Comparison of ENCODE assay signal across 10 mouse cellular contexts in genomic region chr5:98975877-98976672, GRCm38 (mm10).
DNase-seq lines count a peak whose midpoint lies in the region; ATAC-seq lines count a peak whose summit lies in the region.
"Had no signal": no experiment of that assay in that cellular context is flagged by ENCODE, and none has a peak within 500 bp of the region (broad histone marks: within the 10 kb centered on the region; RNA-seq: fewer than 3 reads in every experiment).

No protein-coding gene starts in this region.

- no peaks in the 10 kb centered on the region for H3K4me1 ChIP-seq in forebrain, embryonic 11.5 days (replicated peaks; ENCODE audit: control insufficient read depth, insufficient read depth, low read length)
- no peaks in the 10 kb centered on the region for H3K4me1 ChIP-seq in forebrain, embryonic 10.5 days
- H3K4me1 ChIP-seq in neural tube, embryonic 12.5 days: no peaks in the 10 kb centered on the region
- no peaks in the 10 kb centered on the region for H3K4me1 ChIP-seq in kidney, embryonic 16.5 days (ENCODE audit: insufficient read depth, low read length)
- H3K4me1 ChIP-seq: stomach, embryonic 15.5 days had no signal

- 82% methylated on average over 10 of the region's 10 CpGs for WGBS in forebrain, embryonic 11.5 days
- WGBS in forebrain, embryonic 10.5 days: 93% methylated on average over 10 of the region's 10 CpGs
- 65% methylated on average over 10 of the region's 10 CpGs for WGBS in neural tube, embryonic 12.5 days
- WGBS in kidney, embryonic 16.5 days: 78% methylated on average over 10 of the region's 10 CpGs

- H3K27me3 ChIP-seq in forebrain, embryonic 11.5 days (ENCODE audit: control insufficient read depth, insufficient read depth, low read length): no peaks in the 10 kb centered on the region
- H3K27me3 ChIP-seq in forebrain, embryonic 10.5 days (ENCODE audit: poor library complexity, severe bottlenecking): no peaks in the 10 kb centered on the region
- H3K27me3 ChIP-seq in neural tube, embryonic 12.5 days (replicated peaks): no peaks in the 10 kb centered on the region
- no peaks in the 10 kb centered on the region for H3K27me3 ChIP-seq in kidney, embryonic 16.5 days (ENCODE audit: insufficient read depth, low read length)
- H3K27me3 ChIP-seq: stomach, embryonic 15.5 days had no signal

- H3K9ac ChIP-seq in forebrain, embryonic 11.5 days (ENCODE audit: low read length): no peak overlapping the region
- no peak overlapping the region for H3K9ac ChIP-seq in neural tube, embryonic 12.5 days
- H3K9ac ChIP-seq in kidney, embryonic 16.5 days (replicated peaks; ENCODE audit: low read length): no peak overlapping the region
- H3K9ac ChIP-seq: stomach, embryonic 15.5 days had no signal

- H3K9me3 ChIP-seq in forebrain, embryonic 11.5 days (ENCODE audit: control insufficient read depth, low read length): no peaks in the 10 kb centered on the region
- no peaks in the 10 kb centered on the region for H3K9me3 ChIP-seq in forebrain, embryonic 10.5 days
- H3K9me3 ChIP-seq in neural tube, embryonic 12.5 days: no peaks in the 10 kb centered on the region
- no peaks in the 10 kb centered on the region for H3K9me3 ChIP-seq in kidney, embryonic 16.5 days (ENCODE audit: low read length)
- H3K9me3 ChIP-seq: stomach, embryonic 15.5 days had no signal

- H3K4me2 ChIP-seq in forebrain, embryonic 11.5 days (ENCODE audit: low read depth, low read length, severe bottlenecking): no peak overlapping the region
- no peak overlapping the region for H3K4me2 ChIP-seq in neural tube, embryonic 12.5 days (replicated peaks)
- H3K4me2 ChIP-seq in kidney, embryonic 16.5 days (replicated peaks; ENCODE audit: low read depth, low read length): no peak overlapping the region
- H3K4me2 ChIP-seq: stomach, embryonic 15.5 days had no signal

- DNase-seq in forebrain, embryonic 11.5 days (ENCODE audit: low spot score): no peak
- no peak for DNase-seq in forebrain, embryonic 10.5 days (ENCODE audit: extremely low spot score, low spot score)
- DNase-seq in layer of hippocampus, postnatal 36 days: peak; percentile 55 to 59
- no peak for DNase-seq in spleen, postnatal 36 days (ENCODE audit: low spot score in 2 of 2)
- DNase-seq in lung, postnatal 14 days: no peak
- DNase-seq: heart, postnatal 10 days had no signal

- H3K4me3 ChIP-seq in forebrain, embryonic 11.5 days (ENCODE audit: low read depth, low read length): no peak overlapping the region
- no peak overlapping the region for H3K4me3 ChIP-seq in forebrain, embryonic 10.5 days
- no peak overlapping the region for H3K4me3 ChIP-seq in neural tube, embryonic 12.5 days
- no peak overlapping the region for H3K4me3 ChIP-seq in kidney, embryonic 16.5 days (ENCODE audit: low read length)
- H3K4me3 ChIP-seq: stomach, embryonic 15.5 days had no signal

- no peak overlapping the region for H3K27ac ChIP-seq in forebrain, embryonic 11.5 days (ENCODE audit: low read depth, low read length)
- no peak overlapping the region for H3K27ac ChIP-seq in forebrain, embryonic 10.5 days
- no peak overlapping the region for H3K27ac ChIP-seq in neural tube, embryonic 12.5 days
- no peak overlapping the region for H3K27ac ChIP-seq in kidney, embryonic 16.5 days (ENCODE audit: low read length)
- H3K27ac ChIP-seq: stomach, embryonic 15.5 days had no signal

- ATAC-seq in forebrain, embryonic 11.5 days (replicated peaks; ENCODE audit: low FRiP score): 0 out of 2 replicates have a peak, but pooled peaks have one; percentile 36
- ATAC-seq in granulocyte monocyte progenitor cell, adult 5-6 weeks (replicated peaks; ENCODE audit: poor library complexity, severe bottlenecking): peak; percentile 69
- 0 out of 2 replicates have a peak, but pooled peaks have one; percentile 58 for ATAC-seq in neural tube, embryonic 12.5 days (ENCODE audit: low FRiP score, low read depth)
- ATAC-seq in kidney, embryonic 16.5 days (ENCODE audit: low FRiP score, low TSS enrichment): no peak

- H3K36me3 ChIP-seq in forebrain, embryonic 11.5 days (ENCODE audit: control insufficient read depth, insufficient read depth, low read length): no peaks in the 10 kb centered on the region
- H3K36me3 ChIP-seq in forebrain, embryonic 10.5 days (replicated peaks): no peaks in the 10 kb centered on the region
- H3K36me3 ChIP-seq in neural tube, embryonic 12.5 days: no peaks in the 10 kb centered on the region
- no peaks in the 10 kb centered on the region for H3K36me3 ChIP-seq in kidney, embryonic 16.5 days (ENCODE audit: insufficient read depth, low read length)
- H3K36me3 ChIP-seq: stomach, embryonic 15.5 days had no signal

Comparison
In these comparisons a context has a peak if more than half of its experiments do, and no peak if none do; other contexts are left out.
1. DNase-seq: peak in layer of hippocampus, postnatal 36 days (2 of 2); none in forebrain, embryonic 11.5 days (single experiment), forebrain, embryonic 10.5 days (single experiment), spleen, postnatal 36 days (0 of 2) and lung, postnatal 14 days (single experiment).